Mouse (Mus musculus) erythroblast, embryonic 14.5 days (primary cell): Measurements from ENCODE around the gene Slc9a8. TPM values are rescaled to one million over a fixed set of nuclear protein-coding genes. Genes with fewer than 3 reads are reported as not detected.
A peak's percentile ranks its signal among the peaks of the same experiment; 100 is the strongest.

Experiments used
- H3K27me3 ChIP-seq: 2 replicates; pipeline ENCODE4 v1.6.1; 2012; ENCODE audit warnings: inconsistent platforms; ENCODE audit not compliant: control insufficient read depth
- H3K36me3 ChIP-seq: 2 replicates; pipeline ENCODE4 v1.6.1; 2012; ENCODE audit warnings: mild to moderate bottlenecking, inconsistent platforms; ENCODE audit not compliant: control insufficient read depth
- H3K4me1 ChIP-seq: 2 replicates; pipeline ENCODE4 v1.6.1; 2012; ENCODE audit warnings: inconsistent platforms; ENCODE audit not compliant: control insufficient read depth
- H3K4me3 ChIP-seq: replicated peaks from 2 replicates; pipeline ENCODE3; 2012; ENCODE audit warnings: moderate library complexity, mild to moderate bottlenecking, inconsistent platforms
- H3K9me3 ChIP-seq: 2 replicates; pipeline ENCODE4 v1.6.1; 2012; ENCODE audit warnings: low read length, inconsistent platforms, mixed read lengths; ENCODE audit not compliant: control insufficient read depth
- GATA1 ChIP-seq: IDR thresholded peaks from 2 replicates; pipeline ENCODE4 v1.6.1; 2012; ENCODE audit warnings: low read length, inconsistent platforms, mixed read lengths
- TAL1 ChIP-seq: IDR thresholded peaks from 3 replicates; pipeline ENCODE4 v1.6.1; 2012; ENCODE audit warnings: low read length, inconsistent platforms, mixed read lengths
- polyA plus RNA-seq: library from polyadenylated mRNA; stranded (reverse); fragments of >175 nt; gene quantifications from 2 replicates; pipeline ENCODE4 v1.2.3, GENCODE M21; 2012

The Slc9a8 gene
- polyA plus RNA-seq, 1 experiment = 0.95 TPM

- H3K4me3 ChIP-seq = peak overlapping the region; percentile 92
- peaks cover 3% of the 10 kb centered on the region; the same call in 1 of the 2 replicates for H3K9me3 ChIP-seq
- H3K4me1 ChIP-seq = peaks cover 74% of the 10 kb centered on the region
- peaks cover 58% of the 10 kb centered on the region for H3K36me3 ChIP-seq
- H3K27me3 ChIP-seq = no peaks in the 10 kb centered on the region
- TF ChIP-seq GATA1 = no peak
- no peak for TF ChIP-seq TAL1
Observed at GRCm38 (mm10) chr2:167423031-167423611, 1.6 kb downstream of the Slc9a8 start.

DNA sequence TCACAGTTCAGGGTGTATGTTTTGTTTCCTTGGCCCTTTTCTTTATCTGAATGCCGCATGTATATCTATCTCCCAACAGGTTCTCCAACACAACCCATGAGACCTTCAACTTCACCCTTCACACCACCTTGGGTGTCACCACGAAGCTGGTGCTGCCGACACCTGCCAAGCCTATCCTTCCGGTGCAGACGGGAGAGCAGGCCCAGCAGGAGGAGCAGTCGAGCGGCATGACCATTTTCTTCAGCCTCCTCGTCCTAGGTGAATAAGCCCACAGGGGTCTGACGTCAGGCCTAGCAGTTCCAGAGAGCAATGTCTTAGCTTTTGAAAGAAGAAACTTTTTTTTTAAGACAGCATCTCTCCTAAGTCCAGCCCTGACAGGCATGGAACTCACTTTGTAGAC is 2.5 kb downstream of the Slc9a8 start:
- peaks cover 3% of the 10 kb centered on the region; the same call in 1 of the 2 replicates for H3K9me3 ChIP-seq
- H3K36me3 ChIP-seq = peaks cover 66% of the 10 kb centered on the region
- TF ChIP-seq TAL1 (no peak), GATA1 (no peak)
- no peak overlapping the region for H3K4me3 ChIP-seq
- H3K27me3 ChIP-seq = no peaks in the 10 kb centered on the region
- H3K4me1 ChIP-seq = peaks cover 77% of the 10 kb centered on the region

DNA sequence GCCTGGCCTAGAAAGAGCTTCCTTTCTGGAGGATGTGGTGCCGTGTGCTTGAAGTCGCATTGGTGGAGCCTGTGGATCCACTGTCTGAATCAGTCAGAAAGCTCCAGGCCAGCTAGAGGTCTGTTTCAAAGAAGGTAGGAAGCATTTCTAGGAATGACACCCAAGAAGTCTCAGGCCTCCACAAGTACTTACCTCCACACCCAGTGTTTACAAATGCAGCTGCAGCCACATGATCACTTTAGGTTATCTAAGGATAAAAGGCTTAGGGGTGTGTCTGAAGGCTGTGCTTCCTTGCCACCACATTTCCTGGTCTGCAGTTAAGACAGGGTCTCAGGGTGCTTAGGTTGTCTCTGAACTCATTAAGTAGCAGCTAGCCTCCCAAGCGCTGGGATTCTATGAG is 3.0 kb downstream of the Slc9a8 start:
- no peaks in the 10 kb centered on the region for H3K27me3 ChIP-seq
- no peaks in the 10 kb centered on the region for H3K9me3 ChIP-seq
- peaks cover 79% of the 10 kb centered on the region for H3K4me1 ChIP-seq
- H3K4me3 ChIP-seq = no peak overlapping the region
- TF ChIP-seq GATA1 (no peak), TAL1 (no peak)
- H3K36me3 ChIP-seq = peaks cover 71% of the 10 kb centered on the region

DNA sequence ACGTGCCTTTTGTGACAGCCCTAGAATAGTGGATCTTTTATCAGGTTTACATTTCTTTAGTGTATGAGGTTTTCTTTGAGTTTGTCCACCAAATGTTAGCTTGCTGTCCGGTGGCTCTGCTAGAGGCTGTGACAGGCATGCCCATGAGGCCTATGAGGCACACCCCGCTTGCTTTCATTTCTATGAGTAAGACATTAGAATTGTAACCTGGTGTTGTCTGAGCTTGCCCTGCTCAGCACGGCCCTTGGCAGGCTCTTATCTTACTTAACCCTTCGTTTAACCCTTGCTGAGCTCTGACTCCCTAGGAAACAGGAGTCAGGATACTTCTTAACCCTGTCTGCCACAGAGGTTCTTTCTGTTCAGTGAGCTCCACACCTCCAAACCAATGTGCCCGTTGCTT is 3.9 kb downstream of the Slc9a8 start:
- Histone ChIP-seq H3K4me1 (peaks cover 78% of the 10 kb centered on the region), H3K36me3 (peaks cover 78% of the 10 kb centered on the region), H3K9me3 (no peaks in the 10 kb centered on the region), H3K27me3 (no peaks in the 10 kb centered on the region), H3K4me3 (no peak overlapping the region)
- no peak for TF ChIP-seq GATA1
- no peak for TF ChIP-seq TAL1

DNA sequence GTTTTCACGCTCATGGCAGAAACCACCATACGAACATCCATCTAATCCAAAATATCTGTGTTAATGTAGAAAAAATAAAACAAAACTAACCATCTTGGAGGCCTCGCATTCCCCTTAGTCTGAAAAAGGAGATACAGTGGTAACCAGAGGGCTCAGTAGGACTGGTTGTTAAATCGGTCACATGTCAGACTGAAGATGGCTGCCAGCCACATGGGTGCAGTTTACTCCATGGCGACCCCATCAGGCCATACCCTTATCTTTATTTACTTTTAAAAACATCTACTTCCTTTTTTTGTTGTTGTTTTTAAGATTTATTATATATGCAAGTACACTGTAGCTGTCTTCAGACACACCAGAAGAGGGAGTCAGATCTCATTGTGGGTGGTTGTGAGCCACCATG is 8.1 kb downstream of the Slc9a8 start:
- Histone ChIP-seq H3K36me3 (peaks cover 91% of the 10 kb centered on the region), H3K27me3 (no peaks in the 10 kb centered on the region), H3K9me3 (no peaks in the 10 kb centered on the region), H3K4me3 (no peak overlapping the region), H3K4me1 (peaks cover 64% of the 10 kb centered on the region)
- no peak for TF ChIP-seq TAL1
- no peak for TF ChIP-seq GATA1

- peak overlapping the region; percentile 29 for H3K4me3 ChIP-seq
- peaks cover 51% of the 10 kb centered on the region for H3K4me1 ChIP-seq
- H3K36me3 ChIP-seq = peaks cover 91% of the 10 kb centered on the region
- TF ChIP-seq GATA1 (peak; percentile 50), TAL1 (peak; percentile 46; the same call in 2 of the 3 replicates)
- no peaks in the 10 kb centered on the region for H3K9me3 ChIP-seq
- H3K27me3 ChIP-seq = no peaks in the 10 kb centered on the region
Observed at GRCm38 (mm10) chr2:167430737-167431417, 9.4 kb downstream of the Slc9a8 start.

DNA sequence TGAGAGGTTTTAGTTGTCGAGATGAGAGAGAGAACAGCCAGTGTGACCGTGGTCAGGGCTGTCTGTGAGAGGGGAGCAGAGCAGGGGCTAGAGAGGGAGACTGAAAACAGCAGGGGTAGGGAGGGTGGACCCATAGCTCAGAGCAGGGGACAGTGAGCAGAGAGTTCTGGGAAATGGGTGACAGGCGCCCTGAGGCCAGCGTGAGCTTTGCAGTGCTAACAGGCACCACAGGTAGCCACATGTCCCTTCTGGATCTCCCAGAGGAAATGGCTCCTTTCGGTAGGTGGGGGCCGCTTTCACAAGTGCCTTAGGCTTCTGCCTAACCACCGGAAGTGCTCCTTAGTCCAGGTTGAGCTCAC is 9.9 kb downstream of the Slc9a8 start:
- Histone ChIP-seq H3K4me1 (peaks cover 46% of the 10 kb centered on the region), H3K27me3 (no peaks in the 10 kb centered on the region), H3K36me3 (peaks cover 91% of the 10 kb centered on the region), H3K9me3 (no peaks in the 10 kb centered on the region), H3K4me3 (peak overlapping the region; percentile 12)
- TF ChIP-seq GATA1 (no peak), TAL1 (no peak)

GRCm38 (mm10) chr2:167434570-167434969 is 13.1 kb downstream of the Slc9a8 start:
- TF ChIP-seq TAL1 (no peak), GATA1 (no peak)
- Histone ChIP-seq H3K27me3 (no peaks in the 10 kb centered on the region), H3K36me3 (peaks cover 91% of the 10 kb centered on the region), H3K9me3 (no peaks in the 10 kb centered on the region), H3K4me1 (peaks cover 27% of the 10 kb centered on the region), H3K4me3 (no peak overlapping the region)

GRCm38 (mm10) chr2:167435631-167436030 is 14.1 kb downstream of the Slc9a8 start:
- no peaks in the 10 kb centered on the region for H3K9me3 ChIP-seq
- H3K27me3 ChIP-seq = no peaks in the 10 kb centered on the region
- peaks cover 92% of the 10 kb centered on the region for H3K36me3 ChIP-seq
- TF ChIP-seq GATA1 = no peak
- no peak for TF ChIP-seq TAL1
- peaks cover 18% of the 10 kb centered on the region for H3K4me1 ChIP-seq
- no peak overlapping the region for H3K4me3 ChIP-seq

DNA sequence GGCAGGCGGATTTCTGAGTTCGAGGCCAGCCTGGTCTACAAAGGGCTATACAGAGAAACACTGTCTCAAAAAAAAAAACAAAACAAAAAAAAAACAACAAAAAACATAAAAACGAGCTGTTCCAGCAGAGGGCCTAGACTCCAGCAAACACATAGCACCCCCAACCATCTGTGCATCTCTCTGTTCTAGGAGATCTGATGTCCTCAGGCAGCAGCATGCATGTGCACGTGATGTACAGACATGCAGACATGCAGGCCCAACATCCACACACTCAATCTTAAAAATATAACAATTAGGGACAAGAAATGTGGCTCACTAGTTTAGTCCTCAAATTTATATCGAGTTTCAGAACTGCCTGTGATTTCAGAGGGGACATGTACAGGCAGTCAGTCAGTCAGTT is 14.9 kb downstream of the Slc9a8 start:
- H3K9me3 ChIP-seq = no peaks in the 10 kb centered on the region
- H3K27me3 ChIP-seq = no peaks in the 10 kb centered on the region
- no peak for TF ChIP-seq TAL1
- TF ChIP-seq GATA1 = no peak
- no peak overlapping the region for H3K4me3 ChIP-seq
- H3K36me3 ChIP-seq = peaks cover 93% of the 10 kb centered on the region
- H3K4me1 ChIP-seq = peaks cover 10% of the 10 kb centered on the region
